Mouse (Mus musculus) right cerebral cortex, adult 18-20 months (tissue): ENCODE measurements around the gene Olfr1024.

Experiments
- DNase-seq: peaks from one replicate; pipeline ENCODE4 v3.0.0; 2022; ENCODE audit warnings: mixed read lengths

The Olfr1024 gene

DNA sequence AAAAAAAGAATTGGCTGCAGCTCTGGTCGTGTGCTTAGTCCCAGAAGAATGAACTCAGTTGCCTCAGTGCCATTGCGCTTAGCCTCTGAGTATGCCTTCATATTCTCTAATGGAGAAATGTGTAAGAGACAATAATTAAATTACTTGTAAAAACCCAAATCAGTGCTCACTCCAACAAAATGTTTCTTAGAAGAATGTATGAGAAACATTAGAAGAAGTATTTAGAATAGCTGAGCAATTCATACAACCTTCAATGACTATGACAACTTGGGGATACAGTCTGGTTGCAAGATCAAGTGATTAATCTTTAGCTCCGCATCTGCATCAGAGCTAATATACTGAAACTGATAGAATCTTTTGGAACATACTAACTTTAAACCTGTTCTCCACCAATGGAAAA lies at the start of gene Olfr1024:
Olfr1024 (minus strand) TSS at position 101 of the 400 bp plus-strand sequence.
- no peak for DNase-seq

GRCm38 (mm10) chr2:85950137-85950536 lies 45.3 kb upstream of the Olfr1024 start, which contains the start of gene Olfr1028:
TSS of gene Olfr1028 (plus strand) at chr2:85950437.
- DNase-seq: no peak

DNA sequence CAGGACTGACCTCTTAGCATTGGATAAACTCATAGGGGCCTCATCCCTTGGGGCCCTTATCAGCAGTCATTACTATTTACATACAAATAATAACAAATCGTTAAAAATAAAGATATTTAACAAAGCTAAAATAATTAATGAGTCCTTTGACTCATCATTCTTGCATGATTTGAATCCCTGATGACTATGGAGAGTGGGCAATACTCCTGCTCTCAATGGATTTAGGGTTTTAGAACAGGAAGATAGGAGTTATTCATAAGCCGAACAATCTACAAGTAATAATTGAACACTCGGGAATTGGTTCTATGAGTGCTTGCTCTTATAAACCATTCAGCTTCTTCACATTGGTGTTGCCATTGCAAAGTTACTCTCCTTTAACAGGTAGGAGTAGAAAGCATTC lies 16.4 kb upstream of the Olfr1024 start, which contains the start of gene Olfr1026:
Olfr1026 (plus strand) TSS at position 301 of the 400 bp plus-strand sequence.
- no peak for DNase-seq

- DNase-seq: no peak
These were observed 10.0 kb upstream of the Olfr1024 start, which contains the start of gene Olfr1025-ps1 for GRCm38 (mm10) chr2:85914893-85915292. TSS of gene Olfr1025-ps1 (plus strand) at chr2:85915193.

- no peak for DNase-seq
These were observed 8.3 kb upstream of the Olfr1024 start for GRCm38 (mm10) chr2:85913197-85913596.

- no peak for DNase-seq
These were observed 19.5 kb downstream of the Olfr1024 start, which contains the start of gene Olfr1023 for GRCm38 (mm10) chr2:85885340-85885739. TSS of gene Olfr1023 (plus strand) at chr2:85885640.

DNA sequence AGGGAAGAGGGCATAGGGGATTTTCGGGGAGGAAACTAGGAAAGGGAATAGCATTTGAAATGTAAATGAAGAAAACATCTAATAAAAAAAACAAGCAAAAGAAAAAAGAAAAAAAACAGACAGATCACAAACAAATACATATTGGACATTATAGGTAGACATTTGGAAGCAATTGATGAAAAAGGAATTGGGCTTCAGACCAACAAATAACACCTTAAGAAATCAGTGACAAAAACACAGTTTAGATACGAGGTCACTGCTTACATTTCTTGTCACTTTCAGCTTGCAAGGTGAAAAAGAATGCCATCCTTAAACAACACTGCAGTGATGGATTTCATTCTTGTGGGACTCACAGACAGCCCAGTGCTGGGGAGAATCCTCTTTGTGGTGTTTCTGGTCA lies 36.6 kb downstream of the Olfr1024 start, which contains the start of gene Olfr1022:
Olfr1022 (plus strand) TSS at position 301 of the 400 bp plus-strand sequence.
- no peak for DNase-seq
